Mouse (Mus musculus) layer of hippocampus, adult 11-12 months (tissue): ENCODE results near the gene Hist2h2aa2.
"Not testable (repeated sequence)": the region's sequence is repeated elsewhere in the genome, so short reads cannot be mapped to it uniquely, and the experiment has no call there.

Experiments used
- DNase-seq: peaks from one replicate; pipeline ENCODE4 v3.0.0; 2022; ENCODE audit warnings: low spot score

Gene Hist2h2aa2

GRCm38 (mm10) chr3:96261623-96262022 lies 21.5 kb upstream of the Hist2h2aa2 start:
- no peak for DNase-seq

GRCm38 (mm10) chr3:96260220-96260619 lies 20.1 kb upstream of the Hist2h2aa2 start:
- no peak for DNase-seq

GRCm38 (mm10) chr3:96257190-96257589 lies 17.1 kb upstream of the Hist2h2aa2 start:
- no peak for DNase-seq

GRCm38 (mm10) chr3:96255926-96256593 lies 16.0 kb upstream of the Hist2h2aa2 start:
- no peak for DNase-seq

- no peak for DNase-seq
Measured at GRCm38 (mm10) chr3:96254683-96255355, 14.7 kb upstream of the Hist2h2aa2 start.

- no peak for DNase-seq
Measured at GRCm38 (mm10) chr3:96251787-96252186, 11.7 kb upstream of the Hist2h2aa2 start.

GRCm38 (mm10) chr3:96250890-96251289 lies 10.8 kb upstream of the Hist2h2aa2 start:
- DNase-seq: no peak

GRCm38 (mm10) chr3:96249034-96249345 lies 8.9 kb upstream of the Hist2h2aa2 start:
- DNase-seq: no peak

GRCm38 (mm10) chr3:96248141-96249033 lies 8.3 kb upstream of the Hist2h2aa2 start:
- DNase-seq: no peak

GRCm38 (mm10) chr3:96247356-96248140 lies 7.5 kb upstream of the Hist2h2aa2 start:
- no peak for DNase-seq

- not testable (repeated sequence) for DNase-seq
Measured at GRCm38 (mm10) chr3:96246427-96246856, 6.4 kb upstream of the Hist2h2aa2 start, which contains the start of gene Hist2h3c1. Hist2h3c1 (plus strand) TSS chr3:96246685.

- not testable (repeated sequence) for DNase-seq
Measured at GRCm38 (mm10) chr3:96246018-96246417, 5.9 kb upstream of the Hist2h2aa2 start.

GRCm38 (mm10) chr3:96245003-96245886 lies 5.2 kb upstream of the Hist2h2aa2 start, which contains the start of gene Hist2h2aa1:
Hist2h2aa1 (plus strand) TSS chr3:96245497.
- DNase-seq: peak; percentile 88

- no peak for DNase-seq
Measured at GRCm38 (mm10) chr3:96243921-96244572, 4.0 kb upstream of the Hist2h2aa2 start.

- no peak for DNase-seq
Measured at GRCm38 (mm10) chr3:96240799-96241197, 722 bp upstream of the Hist2h2aa2 start.

- DNase-seq: not testable (repeated sequence)
Measured at GRCm38 (mm10) chr3:96238954-96239793, 902 bp downstream of the Hist2h2aa2 start, which contains the start of gene Hist2h3c2. Hist2h3c2 (minus strand) TSS chr3:96239127.

- DNase-seq: no peak
Measured at GRCm38 (mm10) chr3:96237904-96238511, 2.1 kb downstream of the Hist2h2aa2 start.

- no peak for DNase-seq
Measured at GRCm38 (mm10) chr3:96237335-96237903, 2.7 kb downstream of the Hist2h2aa2 start.
